Mouse (Mus musculus) urinary bladder, postnatal 25 days (tissue): ENCODE measurements at regions not wholly inside any gene's neighbourhood (a gene's known extent, or its start where the extent isn't known, plus 50 kb on each side); places are given as distances from the start of the nearest gene placed in this dataset.

ENCODE experiments used
- DNase-seq: peaks from one replicate; pipeline ENCODE4 v3.0.0; 2022; ENCODE audit warnings: low spot score

GRCm38 (mm10) chr1:118741286-118741685, 113.5 kb downstream of the Tfcp2l1 start:
- DNase-seq: no peak

- DNase-seq: no peak
These were observed 120.5 kb downstream of the Tfcp2l1 start for GRCm38 (mm10) chr1:118748196-118748595.

- DNase-seq: no peak
These were observed 125.1 kb downstream of the Tfcp2l1 start for GRCm38 (mm10) chr1:118752869-118753268.

GRCm38 (mm10) chr1:118756171-118756865, 128.6 kb downstream of the Tfcp2l1 start:
- no peak for DNase-seq

- DNase-seq: no peak
These were observed 129.7 kb downstream of the Tfcp2l1 start for GRCm38 (mm10) chr1:118757340-118758030.

- DNase-seq: no peak
These were observed 130.3 kb downstream of the Tfcp2l1 start for GRCm38 (mm10) chr1:118758031-118758400.

GRCm38 (mm10) chr1:118759141-118759932, 131.6 kb downstream of the Tfcp2l1 start:
- peak; percentile 76 for DNase-seq

- no peak for DNase-seq
These were observed 137.8 kb downstream of the Tfcp2l1 start for GRCm38 (mm10) chr1:118765525-118765924.

- no peak for DNase-seq
These were observed 141.1 kb downstream of the Tfcp2l1 start for GRCm38 (mm10) chr1:118768831-118769230.

GRCm38 (mm10) chr1:118772261-118772660, 144.5 kb downstream of the Tfcp2l1 start:
- DNase-seq: peak; percentile 63

GRCm38 (mm10) chr1:118776594-118777441, 149.1 kb downstream of the Tfcp2l1 start:
- peak; percentile 19 for DNase-seq
